Mouse (Mus musculus) hindbrain, postnatal 0 days (tissue): ENCODE results near the gene Tcam1. TPM values are rescaled to one million over a fixed set of nuclear protein-coding genes. Genes with fewer than 3 reads are reported as not detected.

ENCODE experiments used
- ATAC-seq: fragments of 200-750 bp; cut with Nextera tagmentation; 2 replicates; pipeline ENCODE4 v1.8.0; 2017; ENCODE audit warnings: mild to moderate bottlenecking, moderate TSS enrichment, moderate library complexity
- DNase-seq: peaks from one replicate; pipeline ENCODE4 v3.0.0-alpha.2; 2015; ENCODE audit warnings: low spot score
- H3K27ac ChIP-seq: fragments of 300-500 bp; sonication (generic); 2 replicates; pipeline ENCODE4 v1.5.1; 2014; ENCODE audit warnings: mild to moderate bottlenecking
- H3K27me3 ChIP-seq: fragments of 300-500 bp; sonication (generic); 2 replicates; pipeline ENCODE4 v1.6.1; 2014; ENCODE audit warnings: low read length, mixed read lengths; ENCODE audit not compliant: insufficient read depth
- H3K36me3 ChIP-seq: fragments of 300-500 bp; sonication (generic); 2 replicates; pipeline ENCODE4 v1.6.1; 2014; ENCODE audit warnings: low read length, mixed read lengths; ENCODE audit not compliant: insufficient read depth
- H3K4me1 ChIP-seq: fragments of 300-500 bp; sonication (generic); 2 replicates; pipeline ENCODE4 v1.6.1; 2014; ENCODE audit warnings: antibody characterized with exemption, low read length, mixed read lengths; ENCODE audit not compliant: insufficient read depth
- H3K4me2 ChIP-seq: fragments of 300-500 bp; sonication (generic); 2 replicates; pipeline ENCODE4 v1.6.1; 2014; ENCODE audit warnings: low read depth, mild to moderate bottlenecking, low read length, moderate library complexity, mixed read lengths
- H3K4me3 ChIP-seq: fragments of 300-500 bp; sonication (generic); 2 replicates; pipeline ENCODE4 v1.5.1; 2014; ENCODE audit warnings: low read length
- H3K9ac ChIP-seq: fragments of 300-500 bp; sonication (generic); replicated peaks from 2 replicates; pipeline ENCODE4 v1.6.1; 2014; ENCODE audit warnings: mild to moderate bottlenecking, low read length, moderate library complexity, mixed read lengths
- H3K9me3 ChIP-seq: fragments of 300-500 bp; sonication (generic); 2 replicates; pipeline ENCODE4 v1.6.1; 2016; ENCODE audit warnings: low read length, mixed read lengths
- CTCF ChIP-seq: IDR thresholded peaks from 2 replicates; pipeline ENCODE4 v1.5.1; 2016; ENCODE audit warnings: antibody characterized with exemption, control low read depth, low read depth
- WGBS: fragments of 180-500 bp; shearing (Covaris S2); extraction: QIAGEN DNeasy Blood & Tissue Kit; methylation state at CpG from one replicate; pipeline ENCODE4 v1.1.7; 2014; 5-methylcytosine and 5-hydroxymethylcytosine counted together
- polyA plus RNA-seq: library from polyadenylated mRNA; unstranded; fragments of >200 nt; fragmentation: Nextera tagmentation; extraction: Ambion mirVana; gene quantifications from 2 replicates; pipeline ENCODE4 v1.2.1, GENCODE M21; 2015
- total RNA-seq: library from RNA; depleted of rRNA; stranded (reverse); fragments of >200 nt; gene quantifications from 2 replicates; pipeline ENCODE4 v1.2.3, GENCODE M21; 2014

The Tcam1 gene
- total and polyA plus RNA-seq, 2 experiments from 2014 or later, result 0.05 to 0.19 TPM

GRCm38 (mm10) chr11:106314333-106314812 is 37.9 kb downstream of the Tcam1 start, which contains the start of gene Cd79b:
Gene Cd79b (minus strand): TSS chr11:106314762.
- Histone ChIP-seq H3K4me1 (no peaks in the 10 kb centered on the region), H3K4me3 (no peak within 1 kb of the TSS), H3K9ac (no peak within 1 kb of the TSS), H3K9me3 (no peaks in the 10 kb centered on the region), H3K4me2 (no peak within 1 kb of the TSS), H3K36me3 (no peaks in the 10 kb centered on the region), H3K27ac (no peak within 1 kb of the TSS), H3K27me3 (no peaks in the 10 kb centered on the region)
- DNase-seq (no peak), ATAC-seq (no peak)
- WGBS, result 75% methylated on average over 9 of the region's 9 CpGs
- TF ChIP-seq CTCF, result no peak

GRCm38 (mm10) chr11:106316416-106316815 is 39.9 kb downstream of the Tcam1 start:
- Histone ChIP-seq H3K4me3 (no peak overlapping the region), H3K9ac (no peak overlapping the region), H3K4me1 (no peaks in the 10 kb centered on the region), H3K36me3 (no peaks in the 10 kb centered on the region), H3K27ac (no peak overlapping the region), H3K4me2 (no peak overlapping the region), H3K27me3 (no peaks in the 10 kb centered on the region), H3K9me3 (no peaks in the 10 kb centered on the region)
- 89% methylated on average over 1 of the region's 1 CpGs for WGBS
- ATAC-seq (no peak), DNase-seq (no peak)
- no peak for TF ChIP-seq CTCF

GRCm38 (mm10) chr11:106317801-106318200 is 41.3 kb downstream of the Tcam1 start:
- 83% methylated on average over 7 of the region's 7 CpGs for WGBS
- no peaks in the 10 kb centered on the region for H3K4me1 ChIP-seq
- no peaks in the 10 kb centered on the region for H3K9me3 ChIP-seq
- no peaks in the 10 kb centered on the region for H3K36me3 ChIP-seq
- H3K4me2 ChIP-seq, result no peak overlapping the region
- no peak for DNase-seq
- H3K27ac ChIP-seq, result no peak overlapping the region
- no peak overlapping the region for H3K9ac ChIP-seq
- no peak for ATAC-seq
- H3K4me3 ChIP-seq, result no peak overlapping the region
- H3K27me3 ChIP-seq, result no peaks in the 10 kb centered on the region
- no peak for TF ChIP-seq CTCF

- no peak overlapping the region for H3K27ac ChIP-seq
- no peak overlapping the region for H3K9ac ChIP-seq
- 77% methylated on average over 21 of the region's 21 CpGs for WGBS
- DNase-seq (no peak), ATAC-seq (no peak)
- no peak overlapping the region for H3K4me3 ChIP-seq
- H3K9me3 ChIP-seq, result no peaks in the 10 kb centered on the region
- no peak overlapping the region for H3K4me2 ChIP-seq
- TF ChIP-seq CTCF, result no peak
- no peaks in the 10 kb centered on the region for H3K36me3 ChIP-seq
- H3K27me3 ChIP-seq, result no peaks in the 10 kb centered on the region
- H3K4me1 ChIP-seq, result no peaks in the 10 kb centered on the region
These were observed 42.2 kb downstream of the Tcam1 start for GRCm38 (mm10) chr11:106318406-106319366.

- WGBS, result 71% methylated on average over 5 of the region's 5 CpGs
- H3K36me3 ChIP-seq, result no peaks in the 10 kb centered on the region
- TF ChIP-seq CTCF, result no peak
- H3K9me3 ChIP-seq, result no peaks in the 10 kb centered on the region
- H3K27ac ChIP-seq, result no peak overlapping the region
- ATAC-seq, result no peak
- no peak for DNase-seq
- no peak overlapping the region for H3K4me3 ChIP-seq
- H3K4me1 ChIP-seq, result no peaks in the 10 kb centered on the region
- no peak overlapping the region for H3K9ac ChIP-seq
- H3K4me2 ChIP-seq, result no peak overlapping the region
- H3K27me3 ChIP-seq, result no peaks in the 10 kb centered on the region
These were observed 48.4 kb downstream of the Tcam1 start for GRCm38 (mm10) chr11:106324858-106325257.

- no peak overlapping the region for H3K4me3 ChIP-seq
- 72% methylated on average over 8 of the region's 8 CpGs for WGBS
- no peaks in the 10 kb centered on the region for H3K4me1 ChIP-seq
- H3K9ac ChIP-seq, result no peak overlapping the region
- H3K27me3 ChIP-seq, result no peaks in the 10 kb centered on the region
- H3K9me3 ChIP-seq, result no peaks in the 10 kb centered on the region
- no peak overlapping the region for H3K27ac ChIP-seq
- ATAC-seq (peak; percentile 22; the same call in 1 of the 2 replicates), DNase-seq (peak; percentile 77)
- H3K4me2 ChIP-seq, result no peak overlapping the region
- TF ChIP-seq CTCF, result peak; percentile 78
- H3K36me3 ChIP-seq, result no peaks in the 10 kb centered on the region
These were observed 49.2 kb downstream of the Tcam1 start for GRCm38 (mm10) chr11:106325566-106326206.
